In the genomic region with DNA sequence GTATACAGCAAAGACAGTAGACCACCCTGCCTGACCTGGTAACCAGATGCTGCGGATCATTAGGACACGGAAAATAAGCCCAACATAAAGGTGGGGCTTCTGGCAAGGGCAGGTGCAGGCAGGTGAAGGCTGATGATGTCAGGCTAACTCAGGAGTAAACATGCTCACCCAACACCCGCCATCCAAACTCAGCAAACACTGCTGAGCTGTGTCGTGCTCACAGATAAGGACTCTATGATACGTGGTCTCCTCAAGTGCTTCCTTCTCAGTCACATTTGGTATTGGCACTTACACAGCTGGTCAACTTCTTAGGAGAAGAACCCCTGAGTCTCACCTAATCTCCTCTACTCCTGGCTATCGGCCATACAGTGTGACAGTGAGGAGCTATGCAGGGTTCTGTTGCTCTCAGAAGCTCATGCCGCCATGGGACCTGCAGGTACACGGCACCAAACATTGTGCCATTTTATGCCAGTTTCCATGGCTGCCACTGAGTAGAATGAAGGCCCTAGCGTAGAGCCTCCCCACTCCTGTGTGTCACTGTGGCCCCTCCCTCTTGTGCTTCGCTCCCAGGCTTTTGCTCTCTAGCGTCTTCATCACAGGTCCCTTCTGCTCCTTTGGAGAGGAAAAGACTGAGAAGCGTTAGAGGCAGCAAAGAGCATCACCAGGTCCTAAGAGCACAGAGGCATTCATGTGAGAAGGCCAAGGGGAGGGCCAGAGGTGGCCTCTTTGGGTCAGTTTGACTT, we compare ENCODE assay signal across 28 mouse cellular contexts. TPM values are rescaled to one million over a fixed set of nuclear protein-coding genes. Genes with fewer than 3 reads are reported as not detected.
"Had no signal": no experiment of that assay in that cellular context is flagged by ENCODE, and none has a peak within 500 bp of the region (broad histone marks: within the 10 kb centered on the region; RNA-seq: fewer than 3 reads in every experiment).

No protein-coding gene starts in this region.

- H3K9ac ChIP-seq: liver, embryonic 13.5 days; lung, embryonic 14.5 days; midbrain, embryonic 12.5 days; midbrain, embryonic 15.5 days had no signal

- ATAC-seq: midbrain, embryonic 15.5 days had no signal

- H3K4me1 ChIP-seq: midbrain, embryonic 12.5 days; midbrain, embryonic 15.5 days had no signal

- H3K36me3 ChIP-seq: liver, embryonic 13.5 days; midbrain, embryonic 12.5 days; midbrain, embryonic 15.5 days had no signal

- H3K27me3 ChIP-seq: liver, embryonic 13.5 days; midbrain, embryonic 12.5 days; midbrain, embryonic 15.5 days had no signal

- H3K9me3 ChIP-seq: liver, embryonic 13.5 days; midbrain, embryonic 12.5 days; midbrain, embryonic 15.5 days had no signal

- H3K4me2 ChIP-seq: liver, embryonic 13.5 days; lung, embryonic 14.5 days; midbrain, embryonic 12.5 days; midbrain, embryonic 15.5 days had no signal

- H3K4me3 ChIP-seq: layer of hippocampus, adult 2 months; left cerebral cortex, adult 2 months; liver, embryonic 13.5 days; midbrain, embryonic 12.5 days; midbrain, embryonic 15.5 days had no signal

- DNase-seq: kidney, adult 2 months; kidney, postnatal 25 days; layer of hippocampus, adult 9-11 months; liver, embryonic 13.5 days; lung, embryonic 14.5 days; lung, postnatal 10 days; lung, postnatal 36 days; thymus, postnatal 36 days had no signal

- H3K27ac ChIP-seq: kidney, postnatal 0 days; layer of hippocampus, adult 2 months; left cerebral cortex, adult 2 months; liver, embryonic 13.5 days; midbrain, embryonic 12.5 days; midbrain, embryonic 15.5 days had no signal

RNA-seq across cellular contexts. Expression of a gene that starts 9.5 kb away (rescaled TPM):
- total RNA-seq: layer of hippocampus, adult 2 months; layer of hippocampus, postnatal 25 days; left cerebral cortex, adult 2 months; left cerebral cortex, postnatal 10 days; left cerebral cortex, postnatal 36 days; liver, adult 2 months; megakaryocyte-erythroid progenitor cell, adult 5-6 weeks had no signal
- polyA plus RNA-seq: kidney, adult 2 months; kidney, embryonic 14.5 days; kidney, postnatal 0 days; limb, embryonic 11.5 days; limb, embryonic 14.5 days; liver, adult 2 months; liver, embryonic 13.5 days; liver, embryonic 16.5 days; lung, embryonic 14.5 days; midbrain, embryonic 12.5 days; midbrain, embryonic 15.5 days; neural tube, embryonic 11.5 days; neural tube, embryonic 14.5 days; urinary bladder, adult 2 months had no signal

RNA-seq across cellular contexts. Expression of a gene that starts 11.4 kb away (rescaled TPM):
- total RNA-seq: layer of hippocampus, adult 2 months; layer of hippocampus, postnatal 25 days; left cerebral cortex, adult 2 months; left cerebral cortex, postnatal 10 days; left cerebral cortex, postnatal 36 days; liver, adult 2 months; megakaryocyte-erythroid progenitor cell, adult 5-6 weeks had no signal
- polyA plus RNA-seq: intestine, embryonic 16.5 days; kidney, adult 2 months; kidney, embryonic 14.5 days; kidney, postnatal 0 days; large intestine, adult 2 months; limb, embryonic 11.5 days; limb, embryonic 14.5 days; liver, adult 2 months; liver, embryonic 13.5 days; liver, embryonic 16.5 days; lung, embryonic 14.5 days; midbrain, embryonic 12.5 days; midbrain, embryonic 15.5 days; neural tube, embryonic 11.5 days; thymus, postnatal 0 days; urinary bladder, adult 2 months had no signal

RNA-seq across cellular contexts. Expression of a gene that starts 24.0 kb away (rescaled TPM):
- total RNA-seq: layer of hippocampus, adult 2 months; layer of hippocampus, postnatal 25 days; left cerebral cortex, adult 2 months; left cerebral cortex, postnatal 10 days; left cerebral cortex, postnatal 36 days; liver, adult 2 months; megakaryocyte-erythroid progenitor cell, adult 5-6 weeks had no signal
- polyA plus RNA-seq: intestine, embryonic 16.5 days; kidney, adult 2 months; kidney, embryonic 14.5 days; kidney, postnatal 0 days; limb, embryonic 11.5 days; limb, embryonic 14.5 days; liver, adult 2 months; liver, embryonic 13.5 days; liver, embryonic 16.5 days; lung, embryonic 14.5 days; midbrain, embryonic 12.5 days; midbrain, embryonic 15.5 days; neural tube, embryonic 11.5 days; neural tube, embryonic 14.5 days; thymus, postnatal 0 days; urinary bladder, adult 2 months had no signal

RNA-seq across cellular contexts. Expression of a gene that starts 28.8 kb away (rescaled TPM):
- total RNA-seq: layer of hippocampus, adult 2 months; layer of hippocampus, postnatal 25 days; left cerebral cortex, adult 2 months; left cerebral cortex, postnatal 10 days; left cerebral cortex, postnatal 36 days; liver, adult 2 months; megakaryocyte-erythroid progenitor cell, adult 5-6 weeks had no signal
- polyA plus RNA-seq: intestine, embryonic 16.5 days; kidney, adult 2 months; kidney, embryonic 14.5 days; kidney, postnatal 0 days; large intestine, adult 2 months; limb, embryonic 11.5 days; limb, embryonic 14.5 days; liver, adult 2 months; liver, embryonic 13.5 days; liver, embryonic 16.5 days; lung, embryonic 14.5 days; midbrain, embryonic 12.5 days; midbrain, embryonic 15.5 days; neural tube, embryonic 11.5 days; neural tube, embryonic 14.5 days; thymus, postnatal 0 days; urinary bladder, adult 2 months had no signal

RNA-seq across cellular contexts. Expression of a gene that starts 33.9 kb away (rescaled TPM):
- total RNA-seq: layer of hippocampus, adult 2 months; left cerebral cortex, adult 2 months; left cerebral cortex, postnatal 36 days; liver, adult 2 months had no signal
- polyA plus RNA-seq: kidney, adult 2 months; kidney, embryonic 14.5 days; liver, adult 2 months; lung, embryonic 14.5 days; thymus, postnatal 0 days; urinary bladder, adult 2 months had no signal
